Mouse (Mus musculus) MEL (cell line): ENCODE measurements at regions not wholly inside any gene's neighbourhood (a gene's known extent, or its start where the extent isn't known, plus 50 kb on each side); places are given as distances from the start of the nearest gene placed in this dataset.

Experiments
- DNase-seq: peaks from one replicate; pipeline ENCODE4 v3.0.0; 2011; ENCODE audit warnings: low read depth, low spot score
- H3K27ac ChIP-seq: 2 replicates; pipeline ENCODE4 v1.5.1; 2012; ENCODE audit warnings: low read depth, mild to moderate bottlenecking, control low read depth, low read length, moderate library complexity; ENCODE audit not compliant: control insufficient read depth
- H3K27me3 ChIP-seq, 2 experiments: fragments of 150-350 bp in 1 of 2; sonication (generic) in 1 of 2; 2 replicates each; pipeline ENCODE4 v1.6.1; 2012; ENCODE audit warnings: low read length in 2 of 2, mild to moderate bottlenecking in 2 of 2, improper control_type of control experiment in 1 of 2, moderate library complexity in 1 of 2; ENCODE audit not compliant: insufficient read depth in 2 of 2, control insufficient read depth in 1 of 2
- H3K36me3 ChIP-seq, 2 experiments: 2 replicates each; pipeline ENCODE4 v1.6.1; 2012 to 2014; ENCODE audit warnings: low read length in 2 of 2, improper control_type of control experiment in 1 of 2, inconsistent platforms in 1 of 2, mild to moderate bottlenecking in 1 of 2; ENCODE audit not compliant: insufficient read depth in 2 of 2, control insufficient read depth in 1 of 2
- H3K4me1 ChIP-seq, 2 experiments: fragments of 150-350 bp in 1 of 2; sonication (generic) in 1 of 2; 2 replicates each; pipeline ENCODE4 v1.6.1; 2012; ENCODE audit warnings: low read length in 2 of 2, improper control_type of control experiment in 1 of 2, mild to moderate bottlenecking in 1 of 2; ENCODE audit not compliant: insufficient read depth in 2 of 2, control insufficient read depth in 1 of 2
- H3K4me3 ChIP-seq, 2 experiments: fragments of 150-350 bp in 1 of 2; sonication (generic) in 1 of 2; 2 replicates each; pipeline ENCODE4 v1.5.1; 2012; ENCODE audit warnings: low read depth in 2 of 2, low read length in 2 of 2, mild to moderate bottlenecking in 2 of 2, moderate library complexity in 2 of 2, control low read depth in 1 of 2, improper control_type of control experiment in 1 of 2; ENCODE audit not compliant: control insufficient read depth in 1 of 2, insufficient read depth in 1 of 2
- H3K79me2 ChIP-seq: 2 replicates; pipeline ENCODE4 v1.6.1; 2012; ENCODE audit warnings: mild to moderate bottlenecking, low read length, moderate library complexity; ENCODE audit not compliant: control insufficient read depth, poor library complexity, insufficient read depth
- H3K9ac ChIP-seq: 2 replicates; pipeline ENCODE4 v1.6.1; 2012; ENCODE audit warnings: low read depth, mild to moderate bottlenecking, control low read depth, low read length, moderate library complexity; ENCODE audit not compliant: control insufficient read depth, poor library complexity, severe bottlenecking
- H3K9me3 ChIP-seq: fragments of 150-350 bp; sonication (generic); replicated peaks from 2 replicates; pipeline ENCODE4 v1.6.1; 2012; ENCODE audit warnings: mild to moderate bottlenecking, low read length, improper control_type of control experiment, moderate library complexity; ENCODE audit not compliant: insufficient read depth
- BHLHE40 ChIP-seq: IDR thresholded peaks from 2 replicates; pipeline ENCODE4 v1.6.1; 2012; ENCODE audit warnings: low read depth, mild to moderate bottlenecking, inconsistent platforms, low read length, improper control_type of control experiment, borderline replicate concordance
- CHD1 ChIP-seq: IDR thresholded peaks from 2 replicates; pipeline ENCODE4 v1.6.1; 2012; ENCODE audit warnings: low read depth, mild to moderate bottlenecking, inconsistent platforms, low read length, improper control_type of control experiment
- CTCF ChIP-seq, 3 experiments: IDR thresholded peaks in 2 of 3; conservative IDR thresholded peaks in 1 of 3; 2 replicates each; pipeline ENCODE4 v1.5.1; 2011 to 2012; ENCODE audit warnings: low read length in 3 of 3, low read depth in 2 of 3, mild to moderate bottlenecking in 2 of 3, improper control_type of control experiment in 1 of 3, inconsistent platforms in 1 of 3, mixed read lengths in 1 of 3, moderate library complexity in 1 of 3; ENCODE audit not compliant: control insufficient read depth in 1 of 3, insufficient read depth in 1 of 3, poor library complexity in 1 of 3, severe bottlenecking in 1 of 3
- EP300 ChIP-seq, 2 experiments: IDR thresholded peaks; 2 replicates each; pipeline ENCODE4 v1.6.1; 2011; ENCODE audit warnings: improper control_type of control experiment in 2 of 2, low read length in 2 of 2, low read depth in 1 of 2, mild to moderate bottlenecking in 1 of 2
- ETS1 ChIP-seq: IDR thresholded peaks from 2 replicates; pipeline ENCODE4 v1.6.1; 2012; ENCODE audit warnings: low read depth, mild to moderate bottlenecking, inconsistent platforms, low read length, improper control_type of control experiment, moderate library complexity
- KAT2A ChIP-seq: conservative IDR thresholded peaks from 2 replicates; pipeline ENCODE4 v1.6.1; 2012; ENCODE audit warnings: low read depth, low read length, improper control_type of control experiment, inconsistent platforms
- MAZ ChIP-seq: IDR thresholded peaks from 2 replicates; pipeline ENCODE4 v1.6.1; 2012; ENCODE audit warnings: low read depth, mild to moderate bottlenecking, inconsistent platforms, low read length, improper control_type of control experiment
- MEF2A ChIP-seq: IDR thresholded peaks from 2 replicates; pipeline ENCODE4 v1.6.1; 2014; ENCODE audit warnings: low read depth, mild to moderate bottlenecking, inconsistent platforms, low read length, improper control_type of control experiment; ENCODE audit not compliant: poor library complexity, insufficient replicate concordance, severe bottlenecking; ENCODE audit errors: extremely low read depth
- NELFE ChIP-seq: IDR thresholded peaks from 2 replicates; pipeline ENCODE4 v1.6.1; 2011; ENCODE audit warnings: low read depth, low read length, improper control_type of control experiment
- POLR2A ChIP-seq, 2 experiments: IDR thresholded peaks; 2 replicates each; pipeline ENCODE4 v1.6.1; 2011 to 2012; ENCODE audit warnings: low read length in 2 of 2, mild to moderate bottlenecking in 2 of 2, control low read depth in 1 of 2, improper control_type of control experiment in 1 of 2, low read depth in 1 of 2, moderate library complexity in 1 of 2; ENCODE audit not compliant: control insufficient read depth in 1 of 2, insufficient read depth in 1 of 2, poor library complexity in 1 of 2
- POLR2AphosphoS2 ChIP-seq: IDR thresholded peaks from 2 replicates; pipeline ENCODE4 v1.6.1; 2011; ENCODE audit warnings: low read length, improper control_type of control experiment
- RAD21 ChIP-seq: IDR thresholded peaks from 2 replicates; pipeline ENCODE4 v1.6.1; 2011; ENCODE audit warnings: mild to moderate bottlenecking, low read depth, low read length, improper control_type of control experiment
- RCOR1 ChIP-seq: IDR thresholded peaks from 2 replicates; pipeline ENCODE4 v1.6.1; 2012; ENCODE audit warnings: low read depth, mild to moderate bottlenecking, inconsistent platforms, low read length, improper control_type of control experiment
- SIN3A ChIP-seq: IDR thresholded peaks from 2 replicates; pipeline ENCODE4 v1.6.1; 2012; ENCODE audit warnings: low read length, improper control_type of control experiment, inconsistent platforms
- SMC3 ChIP-seq: IDR thresholded peaks from 2 replicates; pipeline ENCODE4 v1.6.1; 2011; ENCODE audit warnings: low read depth, low read length, improper control_type of control experiment
- TAL1 ChIP-seq: IDR thresholded peaks from 2 replicates; pipeline ENCODE4 v1.6.1; 2012; ENCODE audit warnings: mild to moderate bottlenecking, inconsistent platforms, low read length, moderate library complexity, mixed read lengths
- TCF12 ChIP-seq: IDR thresholded peaks from 2 replicates; pipeline ENCODE4 v1.6.1; 2014; ENCODE audit warnings: low read depth, mild to moderate bottlenecking, inconsistent platforms, low read length, improper control_type of control experiment, moderate library complexity
- UBTF ChIP-seq: IDR thresholded peaks from 2 replicates; pipeline ENCODE4 v1.6.1; 2012; ENCODE audit warnings: low read depth, mild to moderate bottlenecking, inconsistent platforms, low read length, improper control_type of control experiment, moderate library complexity, borderline replicate concordance; ENCODE audit not compliant: insufficient read depth
- USF1 ChIP-seq: IDR thresholded peaks from 2 replicates; pipeline ENCODE4 v1.6.1; 2014; ENCODE audit warnings: low read depth, mild to moderate bottlenecking, inconsistent platforms, low read length, improper control_type of control experiment, moderate library complexity
- ZNF384 ChIP-seq: IDR thresholded peaks from 2 replicates; pipeline ENCODE4 v1.6.1; 2012; ENCODE audit warnings: low read depth, mild to moderate bottlenecking, inconsistent platforms, low read length, improper control_type of control experiment

DNA sequence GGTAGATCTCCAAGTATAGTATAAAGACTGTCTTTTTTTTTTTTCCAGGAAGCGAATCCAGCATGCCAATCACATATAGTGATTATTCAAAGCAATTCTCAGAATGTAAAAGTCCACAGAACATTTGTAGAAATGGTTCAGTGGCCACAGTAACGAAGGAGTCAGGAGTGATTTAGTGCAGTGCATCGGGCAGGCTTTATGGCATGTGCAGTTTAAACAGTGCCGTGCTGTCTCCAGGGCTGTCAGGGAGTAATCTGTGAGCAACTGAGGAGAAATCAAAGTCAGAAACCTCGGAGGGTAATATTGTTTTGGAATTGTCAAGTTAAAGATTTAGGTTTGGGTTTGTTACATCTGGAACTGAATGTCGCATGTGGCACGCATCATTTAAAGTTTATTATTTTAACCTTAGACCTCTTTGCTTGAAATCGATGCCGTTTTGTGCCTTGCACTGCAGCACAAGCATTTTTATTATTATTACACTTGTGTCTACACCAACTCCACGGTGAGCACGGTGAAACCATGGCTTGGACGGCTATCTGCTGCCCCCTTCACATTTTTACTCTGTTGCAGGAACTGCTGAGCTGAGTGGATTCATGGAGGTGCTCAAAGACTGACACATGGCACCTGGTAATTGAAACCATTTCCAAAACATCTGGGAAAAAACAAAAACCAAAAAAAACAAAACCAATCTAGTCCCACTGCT is 65.0 kb downstream of the Mterf1b start:
- H3K4me1 ChIP-seq = no peaks in the 10 kb centered on the region
- no peak overlapping the region for H3K27ac ChIP-seq
- H3K9ac ChIP-seq = no peak overlapping the region
- H3K27me3 ChIP-seq = no peaks in the 10 kb centered on the region
- TF ChIP-seq TCF12 (no peak), TAL1 (no peak), POLR2A (IDR thresholded peaks at IDR 0.05; ENCODE audit: control insufficient read depth in 1 of 2, insufficient read depth in 1 of 2, low read depth in 1 of 2, low read length in 2 of 2, poor library complexity in 1 of 2) (no peak), MAZ (no peak), NELFE (no peak), UBTF (no peak), POLR2AphosphoS2 (no peak), EP300 (IDR thresholded peaks at IDR 0.05; ENCODE audit: low read depth in 1 of 2, low read length in 2 of 2) (no peak), SIN3A (no peak), MEF2A (no peak), CHD1 (no peak), USF1 (no peak), RAD21 (no peak), RCOR1 (no peak), KAT2A (no peak), BHLHE40 (no peak), SMC3 (no peak), CTCF (IDR thresholded peaks at IDR 0.05 in 2 of 3, conservative IDR thresholded peaks at IDR 0.05 in 1 of 3; ENCODE audit: control insufficient read depth in 1 of 3, insufficient read depth in 1 of 3, low read depth in 2 of 3, low read length in 3 of 3, poor library complexity in 1 of 3, severe bottlenecking in 1 of 3) (no peak)
- no peaks in the 10 kb centered on the region for H3K9me3 ChIP-seq
- no peak for DNase-seq
- no peaks in the 10 kb centered on the region for H3K79me2 ChIP-seq
- H3K4me3 ChIP-seq = no peak overlapping the region
- H3K36me3 ChIP-seq = no peaks in the 10 kb centered on the region; a peak in 1 of 4 replicates

DNA sequence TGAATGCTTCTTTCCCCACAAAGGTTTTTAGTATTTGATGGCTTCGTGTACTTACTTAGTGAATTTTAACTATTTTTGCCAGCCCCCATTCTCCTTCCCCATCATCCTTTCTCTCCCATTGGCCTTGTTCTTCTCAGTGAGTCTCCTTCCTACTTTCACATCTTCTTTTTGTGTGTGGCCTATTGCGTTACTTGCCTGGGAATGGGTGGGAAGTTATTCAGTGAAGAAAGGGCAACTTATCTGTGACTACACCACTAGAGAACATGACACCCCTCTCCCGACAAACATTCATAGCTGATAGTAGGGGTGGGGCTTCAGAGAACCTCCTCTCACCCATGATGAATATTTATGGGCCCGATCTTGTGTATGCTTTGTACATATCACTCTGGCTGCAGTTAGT is 67.1 kb downstream of the Mterf1b start:
- TF ChIP-seq MEF2A (no peak), ETS1 (no peak), ZNF384 (no peak), MAZ (no peak)
- TF ChIP-seq, all 39 proteins: peak for 0
- H3K4me3 ChIP-seq = no peak overlapping the region
- no peaks in the 10 kb centered on the region for H3K27me3 ChIP-seq
- H3K9ac ChIP-seq = no peak overlapping the region
- H3K4me1 ChIP-seq = no peaks in the 10 kb centered on the region
- no peak overlapping the region for H3K27ac ChIP-seq
- no peaks in the 10 kb centered on the region for H3K79me2 ChIP-seq
- no peak for DNase-seq
- H3K36me3 ChIP-seq = no peaks in the 10 kb centered on the region; a peak in 1 of 4 replicates
- H3K9me3 ChIP-seq = no peaks in the 10 kb centered on the region
